Mouse (Mus musculus): ENCODE measurements around the gene Supt6. TPM values are rescaled to one million over a fixed set of nuclear protein-coding genes. Genes with fewer than 3 reads are reported as not detected.
A peak's percentile ranks its signal among the peaks of the same experiment; 100 is the strongest.

Supt6 gene
- polyA plus RNA-seq, 2 experiments from 2014 or later = 14.4 to 18.0 TPM

GRCm38 (mm10) chr11:78165761-78166109 is 80.1 kb downstream of the Supt6 start:
- peak; percentile 25 for ATAC-seq

- peak; percentile 65 for ATAC-seq
These were observed 80.6 kb downstream of the Supt6 start, which contains the start of gene Traf4 for GRCm38 (mm10) chr11:78164924-78165760. Gene Traf4, minus strand, starts transcription at chr11:78165589.

DNA sequence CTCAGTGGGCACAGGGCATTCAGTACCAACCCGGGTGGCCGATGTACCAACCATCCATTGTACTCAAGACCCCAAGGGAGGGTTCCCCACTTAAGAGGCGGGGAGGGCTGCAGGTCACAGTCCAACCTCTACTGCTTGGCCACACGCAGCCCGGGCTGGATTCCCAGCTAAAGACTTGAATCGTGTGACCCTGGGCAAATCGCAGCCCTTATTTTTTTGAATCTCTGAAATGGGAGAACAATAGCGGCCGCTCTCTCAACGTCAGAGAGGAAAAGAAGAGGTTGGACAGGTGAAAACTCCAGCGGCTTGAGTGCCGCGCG is 81.2 kb downstream of the Supt6 start:
- ATAC-seq = no peak

DNA sequence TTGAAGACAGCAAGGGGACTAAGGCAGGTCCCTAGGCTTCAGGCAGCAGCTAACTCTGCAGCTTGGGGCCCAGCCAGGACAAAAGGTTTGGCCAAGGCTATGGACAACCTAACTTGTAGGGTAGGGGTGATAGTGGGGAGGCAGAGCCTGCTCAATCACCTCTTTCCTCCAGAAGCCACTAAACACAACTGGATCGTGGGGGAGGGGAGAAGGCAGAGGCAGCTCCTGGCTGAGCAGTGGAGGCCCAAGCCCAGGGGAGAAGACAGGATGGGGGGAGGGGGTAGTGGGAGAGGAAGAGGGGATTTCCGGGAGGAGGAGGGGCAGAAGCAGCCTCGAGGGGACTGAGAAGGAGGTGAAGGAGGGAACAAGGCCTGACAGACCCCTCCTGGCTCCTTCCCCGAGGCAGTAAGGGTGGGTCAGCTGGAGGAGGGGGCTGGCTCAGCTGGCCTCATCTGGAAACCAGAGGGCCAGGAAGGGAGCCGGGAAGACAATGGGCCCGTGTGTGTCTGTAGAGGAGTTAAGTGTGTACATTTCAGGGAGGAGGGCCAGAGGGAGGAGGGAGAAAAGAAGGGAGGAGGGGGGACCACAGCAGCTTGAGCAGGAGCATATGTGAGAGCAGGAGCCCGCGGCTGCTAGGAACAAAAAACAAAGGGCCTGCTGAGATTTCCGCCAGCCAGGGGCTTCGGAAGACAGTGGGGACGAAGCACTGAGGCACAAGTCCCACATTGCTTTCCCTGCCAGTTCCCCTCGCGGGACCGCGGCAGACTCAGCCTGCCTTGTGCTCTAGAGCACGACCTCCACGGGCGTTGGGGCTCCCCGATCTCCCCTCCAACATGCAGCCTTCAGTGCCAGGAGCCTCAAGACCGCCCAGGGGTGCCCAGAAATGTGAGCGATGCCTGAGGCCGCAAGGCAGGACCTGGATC is 81.8 kb downstream of the Supt6 start:
- peak; percentile 29 for ATAC-seq

DNA sequence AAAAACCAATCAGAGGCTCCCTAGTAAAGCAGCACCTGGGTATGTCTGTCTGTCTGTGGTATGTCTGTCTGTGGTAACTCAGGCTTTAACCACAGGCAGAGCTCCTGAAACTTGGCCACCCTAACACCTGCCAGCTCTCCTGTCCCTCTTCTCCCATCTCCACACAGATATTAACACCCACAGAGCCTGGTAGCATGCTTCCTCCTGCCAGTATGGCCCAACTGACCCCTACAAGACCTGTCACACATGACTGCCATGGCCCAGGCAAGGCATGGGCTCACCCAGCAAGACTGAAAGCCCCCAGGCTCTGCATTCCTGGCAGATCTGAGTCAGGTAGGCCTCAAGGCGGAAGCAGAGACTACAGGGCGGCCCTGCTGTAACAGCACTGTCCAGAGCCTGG is 82.7 kb downstream of the Supt6 start:
- no peak for ATAC-seq

DNA sequence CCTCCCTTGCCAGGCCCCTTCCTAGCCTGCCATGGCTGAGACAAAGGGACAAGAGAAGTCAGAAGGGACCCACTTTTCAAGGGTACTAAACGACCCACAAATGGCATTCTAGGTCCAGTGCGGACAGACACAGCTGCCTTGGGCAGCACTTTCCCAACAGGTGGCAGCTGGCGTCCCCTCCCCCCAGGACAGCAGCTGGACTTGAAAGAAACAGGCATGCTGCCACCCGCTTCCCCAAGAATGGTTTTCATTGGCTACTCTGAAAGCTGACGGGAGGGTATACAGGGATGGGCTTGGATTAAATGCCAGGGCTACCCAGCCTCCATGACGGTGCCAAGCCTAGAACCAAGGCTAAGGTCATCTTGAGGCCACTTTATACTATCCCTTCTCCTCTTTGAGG is 83.3 kb downstream of the Supt6 start:
- no peak for ATAC-seq

GRCm38 (mm10) chr11:78161968-78162367 is 83.8 kb downstream of the Supt6 start:
- ATAC-seq = no peak

- ATAC-seq = no peak
These were observed 84.6 kb downstream of the Supt6 start for GRCm38 (mm10) chr11:78161169-78161568.

DNA sequence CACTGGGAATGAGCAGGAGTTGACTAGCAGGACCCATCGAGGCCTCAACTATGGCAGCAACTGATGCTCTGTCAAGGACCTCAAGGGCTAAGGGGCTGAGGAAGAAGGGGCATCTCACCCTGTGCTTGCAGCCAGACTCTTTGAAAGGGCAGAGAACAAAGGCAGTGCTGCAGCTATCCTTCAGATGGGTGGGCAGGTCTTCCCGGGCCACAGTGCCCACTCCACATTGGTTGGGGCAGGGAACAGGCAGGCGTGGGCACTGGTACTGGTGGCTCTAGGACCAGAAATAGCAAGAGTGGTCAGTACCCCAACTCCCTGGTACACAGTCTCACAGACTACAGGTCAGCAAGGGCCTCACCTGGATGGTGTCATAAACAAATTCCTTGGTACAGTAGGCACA is 85.1 kb downstream of the Supt6 start:
- no peak for ATAC-seq

GRCm38 (mm10) chr11:78160171-78160570 is 85.6 kb downstream of the Supt6 start:
- no peak for ATAC-seq

DNA sequence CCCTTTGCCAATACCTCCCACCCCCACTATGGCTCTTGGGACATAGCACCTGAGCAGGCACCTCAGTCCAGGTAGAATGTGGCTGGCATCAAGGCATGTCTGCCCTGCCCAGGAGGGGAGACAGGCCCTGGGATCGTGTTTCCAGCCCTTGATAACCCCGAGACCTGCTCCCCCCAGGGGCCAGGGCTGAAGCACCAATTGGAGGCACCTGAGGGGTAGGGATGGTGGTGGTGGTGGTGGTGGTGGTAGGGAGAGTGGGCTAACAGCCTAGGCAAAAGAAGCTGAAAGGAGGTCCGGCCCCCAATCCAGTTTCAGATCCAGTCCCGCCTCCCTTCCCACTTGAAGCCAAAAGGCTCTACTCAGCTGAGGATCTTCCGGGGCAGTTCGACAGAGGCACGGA is 86.2 kb downstream of the Supt6 start:
- no peak for ATAC-seq

- ATAC-seq = peak; percentile 92
These were observed 86.7 kb downstream of the Supt6 start for GRCm38 (mm10) chr11:78159096-78159495.

Other genes with a start within 250 kb of the Supt6 start
- gene Dhrs13, start 213.7 kb downstream of the Supt6 start, polyA plus RNA-seq (2017; shearing (Covaris generic)) = 1 to 10 TPM; 1.3 to 2.4 TPM
- gene Flot2, start 208.1 kb downstream of the Supt6 start, polyA plus RNA-seq (2017; shearing (Covaris generic)) = 10 to 100 TPM; 23.2 to 28.6 TPM
- gene Eral1, start 165.6 kb downstream of the Supt6 start, polyA plus RNA-seq (2017; shearing (Covaris generic)) = 10 to 100 TPM; 36.3 to 40.0 TPM
- 10 to 100 TPM; 12.0 to 15.8 TPM for gene Fam222b, start 151.3 kb downstream of the Supt6 start, polyA plus RNA-seq (2017; shearing (Covaris generic))
- 1 to 10 TPM; 3.4 to 5.0 TPM for gene Traf4, start 80.4 kb downstream of the Supt6 start, polyA plus RNA-seq (2017; shearing (Covaris generic))
- gene Nek8, start 69.3 kb downstream of the Supt6 start, polyA plus RNA-seq (2017; shearing (Covaris generic)) = 10 to 100 TPM in 1 of 2 experiments, 1 to 10 TPM in 1; 9.4 to 13.2 TPM
- 1 to 10 TPM; 2.3 to 4.3 TPM for gene Tlcd1, start 69.3 kb downstream of the Supt6 start, polyA plus RNA-seq (2017; shearing (Covaris generic))
- gene Rpl23a, start 62.4 kb downstream of the Supt6 start, polyA plus RNA-seq (2017; shearing (Covaris generic)) = 1,000 to 10,000 TPM; 3,988 to 4,036 TPM
- gene Rab34, start 57.6 kb downstream of the Supt6 start, polyA plus RNA-seq (2017; shearing (Covaris generic)) = not detected
- gene Proca1, start 52.6 kb downstream of the Supt6 start, polyA plus RNA-seq (2017; shearing (Covaris generic)) = 1 to 10 TPM in 1 of 2 experiments, under 1 TPM in 1; 0.49 to 2.5 TPM
- 100 to 1,000 TPM; 102 to 108 TPM for gene Sdf2, start 241 bp downstream of the Supt6 start, polyA plus RNA-seq (2017; shearing (Covaris generic))
- 10 to 100 TPM; 21.1 to 38.7 TPM for gene 2610507B11Rik, start 15.8 kb upstream of the Supt6 start, polyA plus RNA-seq (2017; shearing (Covaris generic))
- gene BC030499, start 44.9 kb upstream of the Supt6 start, polyA plus RNA-seq (2017; shearing (Covaris generic)) = 1 to 10 TPM in 1 of 2 experiments, under 1 TPM in 1; 0.65 to 1.2 TPM
- gene Spag5, start 55.5 kb upstream of the Supt6 start, polyA plus RNA-seq (2017; shearing (Covaris generic)) = 1 to 10 TPM; 7.3 to 7.4 TPM
- 1 to 10 TPM; 5.6 to 8.6 TPM for gene Aldoc, start 77.0 kb upstream of the Supt6 start, polyA plus RNA-seq (2017; shearing (Covaris generic))
- 10 to 100 TPM; 43.6 to 66.6 TPM for gene Pigs, start 82.4 kb upstream of the Supt6 start, polyA plus RNA-seq (2017; shearing (Covaris generic))
- gene Unc119, start 97.5 kb upstream of the Supt6 start, polyA plus RNA-seq (2017; shearing (Covaris generic)) = 10 to 100 TPM; 17.0 to 17.6 TPM
- gene Foxn1, start 140.6 kb upstream of the Supt6 start, polyA plus RNA-seq (2017; shearing (Covaris generic)) = not detected
- not detected for gene Slc13a2, start 176.2 kb upstream of the Supt6 start, polyA plus RNA-seq (2017; shearing (Covaris generic))
- gene Slc46a1, start 219.7 kb upstream of the Supt6 start, polyA plus RNA-seq (2017; shearing (Covaris generic)) = 1 to 10 TPM; 1.0 to 1.4 TPM

Data from activated CD4-positive, CD25-positive, alpha-beta regulatory T cell, adult 4 months (primary cell).